Mouse (Mus musculus): ENCODE measurements around the gene Hs3st5. TPM values are rescaled to one million over a fixed set of nuclear protein-coding genes. Genes with fewer than 3 reads are reported as not detected.

Gene Hs3st5
- total RNA-seq (2023) = not detected

DNA sequence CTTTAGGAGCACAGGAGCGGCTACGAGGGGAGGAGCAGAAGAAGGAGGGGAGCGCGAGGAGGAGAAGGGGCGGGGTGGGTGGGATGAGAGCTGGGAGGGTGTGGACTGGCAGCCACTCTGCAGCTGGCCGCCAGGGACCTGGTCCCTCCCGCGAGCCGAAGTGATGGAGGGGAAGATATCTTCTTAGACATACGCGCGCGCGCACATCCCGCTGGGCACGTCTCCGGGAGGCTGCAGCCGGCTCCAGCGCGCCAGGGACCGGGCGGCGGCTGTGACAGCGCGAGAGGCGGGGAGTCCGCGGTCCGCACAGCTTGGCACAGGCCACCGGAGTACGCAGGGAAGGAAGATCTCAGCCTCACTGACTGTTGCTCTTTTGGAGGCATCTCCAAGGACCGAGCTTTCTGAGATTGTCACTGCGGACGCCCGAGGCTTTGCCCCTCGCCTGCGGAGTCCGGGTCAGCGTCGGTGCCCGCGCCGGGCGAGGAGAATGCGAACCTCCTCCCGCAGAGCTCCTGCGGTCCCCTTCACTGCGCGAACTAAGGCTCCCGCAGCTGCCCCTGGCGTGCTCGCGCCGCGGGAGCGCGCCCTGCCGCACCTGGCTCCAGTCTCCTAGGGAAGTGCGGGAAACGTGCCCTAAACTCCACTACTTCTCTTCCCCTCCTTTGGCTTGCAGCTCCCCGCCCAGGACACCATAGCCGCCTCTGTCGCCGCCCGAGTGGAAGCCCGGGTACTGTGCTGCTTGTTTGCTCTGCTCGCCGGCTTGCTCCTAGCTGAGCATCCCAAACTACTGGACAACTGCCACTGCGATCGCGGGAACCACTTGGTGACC is at the start of gene Hs3st5:
Hs3st5 (plus strand) TSS at position 88 of the 829 bp plus-strand sequence.

